Mouse (Mus musculus): ENCODE measurements around the gene Slc30a2. TPM values are rescaled to one million over a fixed set of nuclear protein-coding genes. Genes with fewer than 3 reads are reported as not detected.

Gene Slc30a2
- polyA plus RNA-seq, 1 experiment from 2014 or later = 1.1 TPM

DNA sequence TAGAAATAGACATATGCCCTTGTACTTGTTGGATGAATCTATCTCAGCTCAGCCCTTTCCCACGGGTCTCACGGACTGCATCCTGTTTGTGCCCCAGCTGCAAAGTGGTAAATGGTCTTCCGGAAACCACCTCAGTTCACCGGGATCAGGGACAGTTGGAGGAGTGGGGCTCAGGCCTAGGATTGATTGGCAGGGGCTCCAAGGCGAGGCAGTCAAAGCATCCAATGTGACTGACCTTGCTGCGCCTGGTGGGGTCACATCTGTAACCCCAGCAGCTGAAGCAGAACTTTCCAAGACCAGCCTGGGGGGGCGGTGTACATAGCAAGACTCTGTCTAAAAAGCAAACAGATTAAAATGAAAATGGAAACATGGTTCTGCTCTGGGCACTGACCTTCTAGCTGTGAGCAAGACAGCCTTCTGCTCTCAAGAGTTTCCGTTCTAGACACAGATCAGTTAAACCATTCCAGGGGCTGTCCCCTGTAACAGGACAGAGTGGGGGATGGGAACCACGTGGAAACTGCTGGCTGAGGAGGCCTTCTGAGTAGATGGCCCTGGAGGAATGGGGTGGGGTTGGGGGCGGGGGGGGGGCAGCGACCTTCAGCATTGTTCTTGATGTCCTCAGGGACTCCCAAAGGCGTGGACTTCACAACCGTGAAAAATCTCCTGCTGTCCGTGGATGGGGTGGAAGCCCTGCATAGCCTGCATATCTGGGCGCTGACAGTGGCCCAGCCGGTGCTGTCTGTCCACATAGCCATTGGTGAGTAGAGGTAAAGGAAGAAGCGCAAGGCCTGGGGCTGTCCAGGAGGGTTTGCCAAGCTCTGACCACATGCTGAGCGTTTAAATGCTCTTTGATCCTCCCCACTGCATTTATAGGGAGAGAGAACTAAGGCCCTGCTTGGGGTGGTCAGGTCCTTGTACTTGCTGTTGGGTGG, 8.6 kb downstream of the Slc30a2 start:
- ATAC-seq (no peak), DNase-seq (ENCODE audit: low spot score) (peak; percentile 47)
- Histone ChIP-seq H3K9ac (replicated peaks; ENCODE audit: low read depth) (no peak overlapping the region), H3K36me3 (ENCODE audit: insufficient read depth, low read length) (no peaks in the 10 kb centered on the region), H3K4me3 (ENCODE audit: low read depth, low read length) (no peak overlapping the region), H3K9me3 (ENCODE audit: low read length) (no peaks in the 10 kb centered on the region), H3K4me2 (replicated peaks; ENCODE audit: low read depth, low read length) (no peak overlapping the region), H3K4me1 (ENCODE audit: insufficient read depth, low read depth, low read length) (peaks cover 16% of the 10 kb centered on the region; the same call in 1 of the 2 replicates), H3K27ac (ENCODE audit: low read length) (no peak overlapping the region), H3K27me3 (replicated peaks; ENCODE audit: insufficient read depth, low read length) (no peaks in the 10 kb centered on the region)
- no peak for TF ChIP-seq EP300 (IDR thresholded peaks at IDR 0.05)
- no peak for TF ChIP-seq CTCF (IDR thresholded peaks at IDR 0.05)
- 44% methylated on average over 18 of the region's 18 CpGs for whole genome bisulfite sequencing

DNA sequence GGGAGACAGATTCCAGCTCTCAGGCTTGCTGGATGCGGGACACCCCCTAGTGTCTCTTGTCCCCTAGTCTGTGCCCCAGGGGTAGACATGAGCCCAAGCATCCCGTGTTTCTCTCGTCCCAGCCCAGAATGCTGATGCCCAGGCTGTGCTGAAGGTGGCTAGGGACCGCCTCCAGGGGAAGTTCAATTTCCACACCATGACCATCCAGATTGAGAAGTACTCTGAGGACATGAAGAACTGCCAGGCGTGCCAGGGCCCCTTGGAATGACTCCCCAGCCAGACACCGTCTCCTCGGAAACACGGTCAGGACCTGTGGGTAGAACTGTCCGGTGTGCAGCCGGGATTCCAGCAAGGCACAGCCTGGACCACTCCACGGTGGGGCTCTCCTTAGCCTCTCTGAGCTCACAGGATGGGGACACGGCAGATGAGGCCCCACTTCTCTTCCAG, 9.3 kb downstream of the Slc30a2 start:
- H3K27me3 ChIP-seq (replicated peaks; ENCODE audit: insufficient read depth, low read length) = no peaks in the 10 kb centered on the region
- H3K4me3 ChIP-seq (ENCODE audit: low read depth, low read length) = no peak overlapping the region
- DNase-seq (ENCODE audit: low spot score) = no peak
- no peaks in the 10 kb centered on the region for H3K9me3 ChIP-seq (ENCODE audit: low read length)
- no peak for ATAC-seq
- H3K27ac ChIP-seq (ENCODE audit: low read length) = no peak overlapping the region
- 61% methylated on average over 12 of the region's 12 CpGs for WGBS
- H3K4me2 ChIP-seq (replicated peaks; ENCODE audit: low read depth, low read length) = no peak overlapping the region
- no peak for TF ChIP-seq EP300 (IDR thresholded peaks at IDR 0.05)
- TF ChIP-seq CTCF (IDR thresholded peaks at IDR 0.05) = no peak
- H3K9ac ChIP-seq (replicated peaks; ENCODE audit: low read depth) = no peak overlapping the region
- H3K36me3 ChIP-seq (ENCODE audit: insufficient read depth, low read length) = no peaks in the 10 kb centered on the region
- H3K4me1 ChIP-seq (ENCODE audit: insufficient read depth, low read depth, low read length) = peaks cover 17% of the 10 kb centered on the region; the same call in 1 of the 2 replicates

DNA sequence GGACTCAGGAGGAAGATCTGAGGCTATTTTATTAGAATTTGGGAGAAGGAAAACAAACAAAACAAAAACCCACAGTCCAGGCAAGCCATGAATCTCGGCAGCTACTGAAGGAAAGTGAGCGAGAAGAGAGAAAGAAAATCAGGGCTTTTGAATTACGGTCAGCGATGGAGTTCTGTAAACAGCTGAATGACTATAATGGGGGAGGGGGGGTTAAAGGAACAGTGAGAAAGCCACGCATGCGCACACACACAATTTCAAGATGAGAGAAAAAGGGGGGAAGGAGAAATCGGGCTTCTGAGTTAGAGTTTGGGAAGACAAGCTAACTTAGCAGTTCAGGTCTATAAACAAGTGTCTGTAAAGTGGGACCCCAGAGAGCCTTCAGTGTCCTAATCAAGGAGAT, 9.9 kb downstream of the Slc30a2 start:
- H3K27me3 ChIP-seq (replicated peaks; ENCODE audit: insufficient read depth, low read length) = no peaks in the 10 kb centered on the region
- TF ChIP-seq EP300 (IDR thresholded peaks at IDR 0.05) = no peak
- no peak for TF ChIP-seq CTCF (IDR thresholded peaks at IDR 0.05)
- no peak overlapping the region for H3K27ac ChIP-seq (ENCODE audit: low read length)
- H3K9me3 ChIP-seq (ENCODE audit: low read length) = no peaks in the 10 kb centered on the region
- no peak for DNase-seq (ENCODE audit: low spot score)
- no peak for ATAC-seq
- peaks cover 17% of the 10 kb centered on the region; the same call in 1 of the 2 replicates for H3K4me1 ChIP-seq (ENCODE audit: insufficient read depth, low read depth, low read length)
- H3K4me2 ChIP-seq (replicated peaks; ENCODE audit: low read depth, low read length) = no peak overlapping the region
- no peaks in the 10 kb centered on the region for H3K36me3 ChIP-seq (ENCODE audit: insufficient read depth, low read length)
- WGBS = 68% methylated on average over 7 of the region's 7 CpGs
- no peak overlapping the region for H3K9ac ChIP-seq (replicated peaks; ENCODE audit: low read depth)
- no peak overlapping the region for H3K4me3 ChIP-seq (ENCODE audit: low read depth, low read length)

DNA sequence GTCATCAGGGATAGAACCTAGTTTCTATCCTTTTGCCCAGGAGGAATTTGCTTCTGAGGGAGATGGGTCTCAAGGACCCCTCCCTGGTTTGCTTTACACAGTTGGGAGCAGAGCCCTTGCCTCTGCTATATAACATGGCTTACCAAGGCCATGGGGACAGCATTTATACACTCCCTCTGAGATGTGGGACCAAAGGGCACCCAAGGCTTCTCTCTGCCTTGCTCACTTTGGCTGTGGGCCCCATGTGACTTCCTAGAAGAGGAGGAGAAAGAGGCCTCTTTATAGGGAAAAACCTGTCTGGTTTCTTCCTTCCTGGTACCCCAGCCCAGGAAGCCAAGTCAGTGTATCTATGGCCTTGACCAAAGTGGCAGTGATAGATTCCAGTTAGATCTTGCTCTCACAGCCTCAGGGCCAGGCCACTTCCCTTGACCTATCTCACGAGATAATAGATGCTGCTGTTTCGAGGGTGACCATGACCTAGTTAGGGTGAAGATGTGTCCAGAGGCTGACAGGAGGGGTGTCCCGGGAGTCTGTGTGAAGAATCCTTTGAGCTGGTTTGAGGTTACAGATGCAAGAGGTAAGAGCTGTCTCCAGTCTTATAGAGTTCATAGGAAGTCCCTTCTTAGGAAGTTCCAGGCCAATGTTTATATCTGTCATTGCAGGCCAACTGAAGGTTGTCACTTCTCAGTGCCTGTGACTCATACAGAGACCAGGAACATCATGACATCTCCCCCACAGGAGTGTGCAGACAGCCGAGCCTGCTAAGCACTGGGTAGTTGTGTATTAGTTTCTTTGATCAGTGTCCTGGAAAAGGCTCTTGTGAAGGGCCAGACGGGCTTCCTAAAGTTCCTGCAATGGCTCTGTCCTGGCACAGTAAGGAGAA, 10.8 kb downstream of the Slc30a2 start:
- Histone ChIP-seq H3K36me3 (ENCODE audit: insufficient read depth, low read length) (no peaks in the 10 kb centered on the region), H3K9me3 (ENCODE audit: low read length) (no peaks in the 10 kb centered on the region), H3K4me1 (ENCODE audit: insufficient read depth, low read depth, low read length) (peaks cover 17% of the 10 kb centered on the region; the same call in 1 of the 2 replicates), H3K9ac (replicated peaks; ENCODE audit: low read depth) (no peak overlapping the region), H3K4me3 (ENCODE audit: low read depth, low read length) (no peak overlapping the region), H3K27me3 (replicated peaks; ENCODE audit: insufficient read depth, low read length) (no peaks in the 10 kb centered on the region), H3K4me2 (replicated peaks; ENCODE audit: low read depth, low read length) (no peak overlapping the region), H3K27ac (ENCODE audit: low read length) (no peak overlapping the region)
- 67% methylated on average over 5 of the region's 5 CpGs for WGBS
- DNase-seq (ENCODE audit: low spot score) (no peak), ATAC-seq (no peak)
- TF ChIP-seq EP300 (IDR thresholded peaks at IDR 0.05) (no peak), CTCF (IDR thresholded peaks at IDR 0.05) (no peak)

DNA sequence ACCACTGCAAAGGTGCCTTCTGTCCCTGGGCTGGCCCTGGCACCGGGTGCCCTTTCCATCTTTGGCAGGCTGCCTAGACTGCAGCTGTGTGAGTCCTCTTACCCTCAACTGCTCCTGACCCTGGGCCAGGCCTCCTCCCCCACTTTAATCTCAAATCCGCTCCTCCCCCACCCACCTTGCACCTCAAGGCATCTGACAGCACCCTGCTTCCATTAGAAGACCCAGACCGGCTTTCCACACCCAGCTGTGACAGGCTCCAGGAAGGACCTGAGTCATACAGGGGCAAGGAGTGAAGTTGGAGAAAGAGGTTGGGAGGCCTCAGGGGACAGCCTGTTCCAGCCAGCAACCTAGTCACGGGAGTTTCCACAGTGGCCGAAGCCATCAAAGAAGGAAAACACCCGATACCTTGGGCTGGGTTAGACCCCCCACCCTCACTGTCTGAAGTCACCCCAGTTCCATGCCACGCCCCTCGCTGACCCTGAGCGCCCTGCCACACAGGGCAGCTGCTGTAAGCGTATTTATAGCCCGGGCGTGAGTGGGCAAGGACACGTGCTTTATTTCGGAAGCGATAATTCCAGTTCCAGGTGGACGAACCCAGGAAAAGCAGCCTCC, 13.0 kb downstream of the Slc30a2 start:
- H3K4me3 ChIP-seq (ENCODE audit: low read depth, low read length) = no peak overlapping the region
- peaks cover 17% of the 10 kb centered on the region; the same call in 1 of the 2 replicates for H3K4me1 ChIP-seq (ENCODE audit: insufficient read depth, low read depth, low read length)
- ATAC-seq (peak; percentile 84), DNase-seq (ENCODE audit: low spot score) (peak; percentile 89)
- H3K27me3 ChIP-seq (replicated peaks; ENCODE audit: insufficient read depth, low read length) = no peaks in the 10 kb centered on the region
- H3K36me3 ChIP-seq (ENCODE audit: insufficient read depth, low read length) = no peaks in the 10 kb centered on the region
- no peaks in the 10 kb centered on the region for H3K9me3 ChIP-seq (ENCODE audit: low read length)
- H3K9ac ChIP-seq (replicated peaks; ENCODE audit: low read depth) = no peak overlapping the region
- TF ChIP-seq EP300 (IDR thresholded peaks at IDR 0.05) = peak; percentile 83
- TF ChIP-seq CTCF (IDR thresholded peaks at IDR 0.05) = no peak
- H3K4me2 ChIP-seq (replicated peaks; ENCODE audit: low read depth, low read length) = no peak overlapping the region
- WGBS = 33% methylated on average over 16 of the region's 16 CpGs
- peak overlapping the region; percentile 52 for H3K27ac ChIP-seq (ENCODE audit: low read length)

Data from lung, postnatal 0 days (tissue).